Mouse (Mus musculus) olfactory bulb, adult 2 months (tissue): Measurements from ENCODE around the gene Asb16.

Experiments
- CTCF ChIP-seq: fragments of 200-500 bp; IDR thresholded peaks from 2 replicates; pipeline ENCODE4 v1.5.1; 2012; ENCODE audit warnings: low read depth, mild to moderate bottlenecking, low read length, moderate library complexity; ENCODE audit not compliant: insufficient read depth
- POLR2A ChIP-seq: fragments of 200-500 bp; IDR thresholded peaks from 2 replicates; pipeline ENCODE4 v1.6.1; 2012; ENCODE audit warnings: mild to moderate bottlenecking, low read depth, low read length, moderate library complexity; ENCODE audit not compliant: insufficient read depth

DNA sequence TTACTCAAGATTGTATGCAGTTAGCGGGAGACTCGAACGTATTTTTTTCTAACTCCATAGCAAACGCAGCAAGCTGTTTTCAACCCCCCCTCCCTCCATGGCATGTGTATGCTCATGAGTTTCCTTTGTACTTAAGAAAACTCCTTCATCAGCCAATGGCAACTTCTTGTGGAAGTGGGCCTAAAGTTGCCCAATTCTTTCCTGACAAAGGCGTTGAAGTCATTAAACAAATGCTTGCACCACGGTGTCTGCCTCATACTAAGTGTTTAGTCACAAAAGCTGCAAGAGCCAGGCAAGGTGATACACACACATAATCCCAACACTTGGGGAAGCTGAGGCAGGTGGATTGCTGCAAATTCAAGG is 22.3 kb upstream of the Asb16 start:
- TF ChIP-seq POLR2A (no peak), CTCF (no peak)
